Mouse (Mus musculus): ENCODE measurements around the gene Guca1b. TPM values are rescaled to one million over a fixed set of nuclear protein-coding genes. Genes with fewer than 3 reads are reported as not detected.
A peak's percentile ranks its signal among the peaks of the same experiment; 100 is the strongest.

Guca1b gene
- polyA plus RNA-seq, 1 experiment from 2014 or later = 1.1 TPM

GRCm38 (mm10) chr17:47441296-47442051 lies 56.3 kb downstream of the Guca1b start:
- Histone ChIP-seq H3K4me3 (no peak overlapping the region), H3K9ac (no peak overlapping the region), H3K27me3 (peaks cover 35% of the 10 kb centered on the region), H3K4me1 (replicated peaks) (peaks cover 17% of the 10 kb centered on the region), H3K4me2 (no peak overlapping the region), H3K36me3 (no peaks in the 10 kb centered on the region), H3K9me3 (no peaks in the 10 kb centered on the region), H3K27ac (replicated peaks) (0 out of 2 replicates have a peak overlapping the region, but pooled peaks have one; percentile 1)
- WGBS = 78% methylated on average over 19 of the region's 19 CpGs
- ATAC-seq (ENCODE audit: low read depth) = no peak

DNA sequence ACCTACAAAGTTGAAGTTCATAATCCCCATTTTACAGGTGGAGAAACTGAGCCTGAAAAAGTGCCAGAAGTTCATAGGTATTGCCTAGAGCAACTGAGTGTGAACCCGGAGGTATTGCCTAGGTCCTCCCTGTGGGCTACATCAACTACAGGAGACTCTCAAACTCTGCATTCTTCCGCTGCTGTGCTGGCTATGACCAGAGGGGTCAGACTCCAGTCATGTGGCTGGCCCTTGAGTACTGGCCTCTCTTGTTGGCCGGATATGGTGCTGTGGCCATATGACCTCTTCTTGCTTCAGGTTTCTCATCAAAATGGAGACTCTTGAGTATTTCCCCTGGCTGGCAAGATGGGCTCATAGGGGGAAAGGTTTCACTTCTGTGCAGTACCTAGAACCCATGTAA lies 57.1 kb downstream of the Guca1b start:
- Histone ChIP-seq H3K9me3 (no peaks in the 10 kb centered on the region), H3K4me2 (no peak overlapping the region), H3K9ac (no peak overlapping the region), H3K27me3 (peaks cover 27% of the 10 kb centered on the region), H3K4me1 (replicated peaks) (peaks cover 9% of the 10 kb centered on the region), H3K4me3 (no peak overlapping the region), H3K36me3 (no peaks in the 10 kb centered on the region), H3K27ac (replicated peaks) (no peak overlapping the region)
- ATAC-seq (ENCODE audit: low read depth) = no peak
- WGBS = 79% methylated on average over 3 of the region's 3 CpGs

Other genes with a start within 250 kb of the Guca1b start
- 72.1 and 78.1 TPM in 2 replicates for gene Mrps10, start 16.5 kb upstream of the Guca1b start, polyA plus RNA-seq (2015; fragmentation: Nextera tagmentation; extraction: Ambion mirVana)
- gene Guca1a, start 15.2 kb downstream of the Guca1b start, polyA plus RNA-seq (2015; fragmentation: Nextera tagmentation; extraction: Ambion mirVana) = 0.46 and 1.1 TPM in 2 replicates
- 0.20 and 0.39 TPM in 2 replicates for gene AI661453, start 51.2 kb downstream of the Guca1b start, polyA plus RNA-seq (2015; fragmentation: Nextera tagmentation; extraction: Ambion mirVana)
- 0.66 TPM in 1 of 2 replicates, not detected in the other for gene 1700001C19Rik, start 52.0 kb downstream of the Guca1b start, polyA plus RNA-seq (2015; fragmentation: Nextera tagmentation; extraction: Ambion mirVana)
- gene Taf8, start 116.9 kb downstream of the Guca1b start, polyA plus RNA-seq (2015; fragmentation: Nextera tagmentation; extraction: Ambion mirVana) = 23.2 and 26.6 TPM in 2 replicates
- 78.5 and 86.5 TPM in 2 replicates for gene Ccnd3, start 119.7 kb downstream of the Guca1b start, polyA plus RNA-seq (2015; fragmentation: Nextera tagmentation; extraction: Ambion mirVana)
- 32.9 and 33.2 TPM in 2 replicates for gene Bysl, start 226.1 kb downstream of the Guca1b start, polyA plus RNA-seq (2015; fragmentation: Nextera tagmentation; extraction: Ambion mirVana)
- gene Med20, start 226.2 kb downstream of the Guca1b start, polyA plus RNA-seq (2015; fragmentation: Nextera tagmentation; extraction: Ambion mirVana) = 38.9 and 39.7 TPM in 2 replicates
- gene Gm20517, start 226.2 kb downstream of the Guca1b start, polyA plus RNA-seq (2015; fragmentation: Nextera tagmentation; extraction: Ambion mirVana) = 2.4 and 3.0 TPM in 2 replicates
- 8.2 and 10.6 TPM in 2 replicates for gene Usp49, start 245.3 kb downstream of the Guca1b start, polyA plus RNA-seq (2015; fragmentation: Nextera tagmentation; extraction: Ambion mirVana)

All from neural tube, embryonic 13.5 days (tissue).